Mouse (Mus musculus) heart, embryonic 13.5 days (tissue): ENCODE results near the gene Orai1. TPM values are rescaled to one million over a fixed set of nuclear protein-coding genes. Genes with fewer than 3 reads are reported as not detected.
A peak's percentile ranks its signal among the peaks of the same experiment; 100 is the strongest.

Experiments used
- ATAC-seq: fragments of 200-750 bp; cut with Nextera tagmentation; 2 replicates; pipeline ENCODE4 v1.8.0; 2017; ENCODE audit warnings: moderate TSS enrichment; ENCODE audit not compliant: insufficient number of reproducible peaks, low FRiP score, low TSS enrichment; ENCODE audit errors: extremely low read depth
- H3K27ac ChIP-seq: fragments of 300-500 bp; sonication (generic); replicated peaks from 2 replicates; pipeline ENCODE4 v1.5.1; 2015; ENCODE audit warnings: moderate library complexity, mild to moderate bottlenecking, inconsistent platforms
- H3K27me3 ChIP-seq: fragments of 300-500 bp; sonication (generic); replicated peaks from 2 replicates; pipeline ENCODE4 v1.6.1; 2015; ENCODE audit warnings: mild to moderate bottlenecking, inconsistent platforms
- H3K36me3 ChIP-seq: fragments of 300-500 bp; sonication (generic); 2 replicates; pipeline ENCODE4 v1.6.1; 2015; ENCODE audit warnings: mild to moderate bottlenecking, inconsistent platforms
- H3K4me1 ChIP-seq: fragments of 300-500 bp; sonication (generic); 2 replicates; pipeline ENCODE4 v1.6.1; 2015; ENCODE audit warnings: inconsistent platforms
- H3K4me2 ChIP-seq: fragments of 300-500 bp; sonication (generic); 2 replicates; pipeline ENCODE4 v1.6.1; 2015; ENCODE audit warnings: inconsistent platforms, mild to moderate bottlenecking, moderate library complexity
- H3K4me3 ChIP-seq: fragments of 300-500 bp; sonication (generic); 2 replicates; pipeline ENCODE4 v1.5.1; 2015; ENCODE audit warnings: moderate library complexity, mild to moderate bottlenecking, inconsistent platforms
- H3K9ac ChIP-seq: fragments of 300-500 bp; sonication (generic); 2 replicates; pipeline ENCODE4 v1.6.1; 2015; ENCODE audit warnings: inconsistent platforms, mild to moderate bottlenecking, moderate library complexity
- H3K9me3 ChIP-seq: fragments of 300-500 bp; sonication (generic); 2 replicates; pipeline ENCODE4 v1.6.1; 2016; ENCODE audit warnings: inconsistent platforms
- whole genome bisulfite sequencing: fragments of 180-500 bp; shearing (Covaris S2); methylation state at CpG from one replicate; pipeline ENCODE4 v1.1.7; 2015; ENCODE audit warnings: mixed read lengths; 5-methylcytosine and 5-hydroxymethylcytosine counted together
- polyA plus RNA-seq: library from polyadenylated mRNA; unstranded; fragments of >200 nt; fragmentation: Nextera tagmentation; extraction: Ambion mirVana; gene quantifications from 2 replicates; pipeline ENCODE4 v1.2.1, GENCODE M21; 2015

Gene Orai1
- polyA plus RNA-seq, 1 experiment from 2014 or later: 19.1 TPM

DNA sequence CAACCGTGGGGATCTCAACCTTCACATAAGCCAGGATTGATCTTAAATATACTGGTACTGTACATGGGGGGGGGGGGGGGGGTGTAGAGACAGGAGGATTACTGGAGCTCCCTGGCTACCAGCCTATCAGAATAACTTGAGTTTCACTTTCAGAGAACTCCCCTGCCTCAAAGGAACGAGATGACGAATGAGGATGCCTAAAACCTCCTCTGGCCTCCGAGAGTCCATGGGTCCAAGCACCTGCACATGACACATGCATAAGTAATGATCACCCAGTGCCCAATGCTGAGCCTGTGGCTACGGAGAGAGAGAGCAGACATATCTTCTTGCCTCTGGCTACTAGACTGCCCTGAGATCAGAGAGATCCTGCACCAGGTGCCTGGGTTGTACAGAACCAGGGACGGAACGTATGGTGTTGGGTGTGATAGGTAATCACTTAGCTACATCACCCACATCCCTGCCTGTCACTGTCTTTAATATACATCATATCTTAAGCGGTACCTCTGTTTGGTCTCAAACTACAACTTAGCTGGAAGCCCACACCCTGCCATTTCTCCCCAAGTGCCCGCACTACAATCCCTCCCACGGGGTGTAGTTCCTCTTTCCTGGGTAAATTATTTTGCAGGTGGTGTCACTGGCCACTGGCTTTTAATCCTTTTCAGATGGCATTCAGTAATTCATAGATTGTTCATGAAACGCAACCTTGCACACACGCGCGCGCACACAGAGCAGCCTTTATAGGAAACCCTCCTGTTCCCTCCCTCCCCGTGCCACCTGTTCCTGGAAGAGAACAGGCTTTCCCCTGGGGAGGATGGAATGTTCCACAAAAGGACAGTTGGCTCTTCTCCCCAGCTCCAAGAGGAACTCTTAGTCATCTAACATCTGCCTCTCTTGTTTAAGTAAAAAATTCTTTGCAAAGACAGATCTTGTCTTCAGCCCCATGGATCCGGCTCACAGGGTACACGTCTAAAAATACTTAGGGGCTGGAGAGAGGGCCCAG is 17.4 kb upstream of the Orai1 start:
- no peaks in the 10 kb centered on the region for H3K9me3 ChIP-seq
- no peak for ATAC-seq
- peaks cover 33% of the 10 kb centered on the region for H3K4me1 ChIP-seq
- no peak overlapping the region for H3K4me3 ChIP-seq
- no peaks in the 10 kb centered on the region for H3K27me3 ChIP-seq
- no peak overlapping the region for H3K27ac ChIP-seq
- H3K4me2 ChIP-seq: no peak overlapping the region
- peaks cover 10% of the 10 kb centered on the region for H3K36me3 ChIP-seq
- 83% methylated on average over 18 of the region's 18 CpGs for WGBS
- H3K9ac ChIP-seq: no peak overlapping the region

DNA sequence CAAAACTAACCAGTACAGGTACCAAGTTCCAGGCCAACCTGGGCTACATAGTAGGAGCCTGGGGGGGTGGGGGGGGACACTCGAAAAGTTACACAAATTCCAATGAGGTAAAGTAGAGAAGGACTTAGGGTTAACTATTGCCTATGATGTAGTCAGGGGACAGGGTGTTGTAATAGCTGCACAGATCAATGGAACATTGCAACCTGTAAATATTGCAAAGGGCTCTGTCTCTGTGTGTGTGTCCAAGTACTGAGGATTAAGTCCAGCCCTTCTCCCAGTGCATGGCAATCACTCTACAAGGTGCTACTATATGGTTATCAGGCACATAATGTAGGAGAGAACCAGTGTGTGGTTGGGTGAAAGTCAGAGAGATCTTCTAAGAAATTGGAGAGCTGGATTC is 14.0 kb upstream of the Orai1 start:
- H3K27me3 ChIP-seq: 0 out of 2 replicates have a peak, but pooled peaks cover 3% of the 10 kb centered on the region
- no peak for ATAC-seq
- no peak overlapping the region for H3K4me3 ChIP-seq
- no peaks in the 10 kb centered on the region for H3K9me3 ChIP-seq
- H3K4me1 ChIP-seq: peaks cover 18% of the 10 kb centered on the region
- peaks cover 7% of the 10 kb centered on the region for H3K36me3 ChIP-seq
- 74% methylated on average over 1 of the region's 1 CpGs for WGBS
- H3K9ac ChIP-seq: no peak overlapping the region
- H3K27ac ChIP-seq: no peak overlapping the region
- no peak overlapping the region for H3K4me2 ChIP-seq

DNA sequence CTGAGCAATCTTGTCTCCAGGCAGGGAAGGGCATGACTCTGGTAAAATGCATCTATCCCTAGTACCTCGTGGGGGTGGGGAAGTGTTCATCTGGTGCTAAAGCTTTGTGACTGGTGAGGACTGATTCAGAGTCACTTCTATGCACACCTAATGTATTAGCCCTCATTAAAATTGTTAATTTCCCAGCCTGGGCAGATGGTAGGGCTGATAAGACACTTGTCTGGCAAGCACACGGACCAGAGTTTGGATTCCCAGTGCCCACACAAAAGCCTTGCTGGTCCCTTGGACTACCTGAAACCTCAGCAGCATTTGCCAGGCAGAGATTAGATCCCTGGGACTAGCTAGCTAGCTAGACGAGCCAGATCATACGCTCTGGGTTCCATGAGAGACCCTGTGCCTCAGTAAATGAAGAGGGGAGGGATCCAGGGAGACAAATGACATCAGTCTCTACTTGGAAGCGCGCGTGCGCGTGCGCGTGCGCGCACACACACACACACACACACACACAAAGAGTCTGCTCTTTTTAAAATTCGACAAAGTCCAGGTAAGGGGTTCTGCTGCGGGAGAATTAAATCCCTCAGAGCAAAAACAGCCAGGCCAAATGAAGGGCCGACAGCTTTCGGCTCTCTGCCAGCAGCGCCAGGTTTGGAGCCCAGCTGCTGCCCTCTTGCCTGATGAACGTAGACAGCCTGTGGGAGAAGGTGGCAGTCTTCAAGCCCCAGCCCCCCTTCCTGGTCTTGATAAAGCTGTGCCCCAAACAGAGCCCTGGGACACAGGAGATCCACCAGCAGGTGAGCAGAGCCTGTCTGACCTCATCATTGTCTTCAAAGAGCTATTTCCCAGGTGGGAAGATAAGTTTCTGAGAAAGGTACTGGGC is 8.9 kb upstream of the Orai1 start:
- Histone ChIP-seq H3K4me3 (no peak overlapping the region), H3K9me3 (no peaks in the 10 kb centered on the region), H3K36me3 (no peaks in the 10 kb centered on the region), H3K4me1 (peaks cover 21% of the 10 kb centered on the region), H3K9ac (peak overlapping the region; percentile 30; the same call in 1 of the 2 replicates), H3K27ac (no peak overlapping the region), H3K27me3 (0 out of 2 replicates have a peak, but pooled peaks cover 3% of the 10 kb centered on the region), H3K4me2 (peak overlapping the region; percentile 5; the same call in 1 of the 2 replicates)
- whole genome bisulfite sequencing: 56% methylated on average over 19 of the region's 19 CpGs
- no peak for ATAC-seq

DNA sequence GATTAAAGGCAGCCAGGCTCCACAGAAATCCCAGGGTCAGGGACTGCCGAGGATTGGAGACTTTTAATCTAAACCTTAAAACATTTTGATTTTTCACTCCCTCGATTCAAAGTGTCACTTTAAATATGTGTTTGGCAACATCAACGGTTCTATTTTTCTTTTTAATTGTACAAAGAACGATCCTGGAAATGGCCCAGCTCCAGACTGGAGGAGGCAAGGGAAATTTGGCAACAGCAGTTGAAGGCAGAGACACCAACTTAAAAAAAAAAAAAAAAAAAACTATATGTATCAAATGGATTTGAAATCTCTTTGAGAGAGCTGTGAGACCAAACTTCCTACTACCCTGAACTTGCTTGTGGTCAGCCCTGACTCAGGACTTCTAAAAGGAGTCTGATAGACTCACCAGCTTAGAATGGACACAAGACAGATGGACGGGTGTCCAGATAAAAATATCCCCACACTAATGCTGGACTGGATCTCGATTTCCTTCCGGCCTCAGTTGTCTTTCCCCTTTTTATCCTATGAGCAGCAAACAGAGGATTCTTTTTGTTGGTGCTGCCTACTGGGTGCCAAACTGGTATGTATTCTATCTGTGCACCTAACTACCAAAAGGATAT is 5.9 kb upstream of the Orai1 start:
- no peak for ATAC-seq
- H3K36me3 ChIP-seq: no peaks in the 10 kb centered on the region
- no peak overlapping the region for H3K4me3 ChIP-seq
- 0 out of 2 replicates have a peak, but pooled peaks cover 3% of the 10 kb centered on the region for H3K27me3 ChIP-seq
- H3K27ac ChIP-seq: no peak overlapping the region
- no peaks in the 10 kb centered on the region for H3K9me3 ChIP-seq
- H3K4me1 ChIP-seq: peaks cover 24% of the 10 kb centered on the region
- 59% methylated on average over 7 of the region's 7 CpGs for WGBS
- H3K9ac ChIP-seq: no peak overlapping the region
- H3K4me2 ChIP-seq: no peak overlapping the region

DNA sequence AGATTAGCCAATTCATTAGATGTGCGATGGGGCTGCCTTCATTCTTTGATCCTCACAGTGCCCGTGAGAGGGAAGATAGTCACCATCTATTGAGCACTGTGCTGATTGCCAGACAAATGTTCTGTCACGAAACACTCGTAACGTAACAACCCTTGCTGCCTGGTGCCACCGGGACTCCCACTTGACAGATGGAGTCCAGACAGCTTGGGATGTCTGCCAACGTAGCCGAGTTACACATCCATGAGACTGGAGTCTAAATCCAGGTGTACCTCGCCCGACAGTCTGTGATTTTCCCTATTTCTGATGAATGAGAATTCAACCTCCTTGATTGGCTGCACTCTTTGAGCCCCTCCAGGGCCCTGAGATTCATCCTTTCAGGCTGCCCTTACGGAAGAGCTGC is 5.0 kb upstream of the Orai1 start:
- no peak for ATAC-seq
- Histone ChIP-seq H3K9me3 (no peaks in the 10 kb centered on the region), H3K4me1 (peaks cover 30% of the 10 kb centered on the region), H3K4me2 (peak overlapping the region; percentile 19; the same call in 1 of the 2 replicates), H3K36me3 (no peaks in the 10 kb centered on the region), H3K27me3 (0 out of 2 replicates have a peak, but pooled peaks cover 3% of the 10 kb centered on the region), H3K27ac (no peak overlapping the region), H3K4me3 (no peak overlapping the region), H3K9ac (peak overlapping the region; percentile 21; the same call in 1 of the 2 replicates)
- 35% methylated on average over 11 of the region's 11 CpGs for WGBS

DNA sequence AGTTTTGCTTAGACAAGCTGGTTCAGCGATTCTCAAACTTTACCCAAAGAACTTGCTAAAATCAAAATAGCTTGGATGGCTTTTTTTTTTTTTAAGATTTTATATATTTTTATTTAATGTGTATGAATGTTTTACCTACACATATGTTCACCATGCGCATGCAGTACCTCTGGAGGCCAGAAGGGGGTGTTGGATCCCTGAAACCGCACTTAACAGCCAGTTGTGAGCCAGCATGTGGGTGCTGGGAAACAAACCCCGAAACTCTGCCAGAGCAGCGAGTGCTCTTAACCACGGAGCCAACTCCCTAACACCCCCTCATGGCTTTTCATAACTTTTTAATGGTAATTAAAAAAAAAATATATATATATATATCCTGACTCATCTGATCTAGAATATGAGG is 4.1 kb upstream of the Orai1 start:
- no peaks in the 10 kb centered on the region for H3K27me3 ChIP-seq
- no peak overlapping the region for H3K4me3 ChIP-seq
- no peaks in the 10 kb centered on the region for H3K9me3 ChIP-seq
- H3K4me2 ChIP-seq: no peak overlapping the region
- peaks cover 31% of the 10 kb centered on the region for H3K4me1 ChIP-seq
- no peak overlapping the region for H3K9ac ChIP-seq
- no peak overlapping the region for H3K27ac ChIP-seq
- WGBS: 89% methylated on average over 6 of the region's 6 CpGs
- ATAC-seq: no peak
- H3K36me3 ChIP-seq: no peaks in the 10 kb centered on the region

DNA sequence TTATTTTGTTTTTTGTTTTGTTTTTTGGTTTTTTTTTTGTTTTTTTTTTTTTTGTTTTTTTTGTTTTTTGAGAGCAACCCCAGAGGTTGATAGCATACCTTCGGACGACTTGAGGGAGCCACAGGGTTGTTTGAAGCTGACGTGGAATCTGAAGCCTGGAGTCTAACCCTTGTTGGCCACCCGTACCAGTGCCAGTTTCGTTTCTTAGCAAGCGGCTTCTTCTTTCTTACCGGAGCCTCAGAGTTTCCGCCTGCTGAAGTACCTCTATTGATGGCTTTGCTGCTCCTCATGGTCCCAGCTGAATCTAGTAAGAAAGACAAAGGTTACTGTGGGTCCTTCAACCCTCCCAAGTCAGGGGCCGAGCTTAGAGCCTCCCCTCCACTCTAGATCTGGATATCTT is 3.2 kb upstream of the Orai1 start:
- WGBS: 87% methylated on average over 9 of the region's 9 CpGs
- H3K4me2 ChIP-seq: no peak overlapping the region
- no peak overlapping the region for H3K4me3 ChIP-seq
- H3K27me3 ChIP-seq: no peaks in the 10 kb centered on the region
- ATAC-seq: no peak
- H3K27ac ChIP-seq: no peak overlapping the region
- peaks cover 37% of the 10 kb centered on the region for H3K4me1 ChIP-seq
- H3K9me3 ChIP-seq: no peaks in the 10 kb centered on the region
- no peak overlapping the region for H3K9ac ChIP-seq
- H3K36me3 ChIP-seq: no peaks in the 10 kb centered on the region

DNA sequence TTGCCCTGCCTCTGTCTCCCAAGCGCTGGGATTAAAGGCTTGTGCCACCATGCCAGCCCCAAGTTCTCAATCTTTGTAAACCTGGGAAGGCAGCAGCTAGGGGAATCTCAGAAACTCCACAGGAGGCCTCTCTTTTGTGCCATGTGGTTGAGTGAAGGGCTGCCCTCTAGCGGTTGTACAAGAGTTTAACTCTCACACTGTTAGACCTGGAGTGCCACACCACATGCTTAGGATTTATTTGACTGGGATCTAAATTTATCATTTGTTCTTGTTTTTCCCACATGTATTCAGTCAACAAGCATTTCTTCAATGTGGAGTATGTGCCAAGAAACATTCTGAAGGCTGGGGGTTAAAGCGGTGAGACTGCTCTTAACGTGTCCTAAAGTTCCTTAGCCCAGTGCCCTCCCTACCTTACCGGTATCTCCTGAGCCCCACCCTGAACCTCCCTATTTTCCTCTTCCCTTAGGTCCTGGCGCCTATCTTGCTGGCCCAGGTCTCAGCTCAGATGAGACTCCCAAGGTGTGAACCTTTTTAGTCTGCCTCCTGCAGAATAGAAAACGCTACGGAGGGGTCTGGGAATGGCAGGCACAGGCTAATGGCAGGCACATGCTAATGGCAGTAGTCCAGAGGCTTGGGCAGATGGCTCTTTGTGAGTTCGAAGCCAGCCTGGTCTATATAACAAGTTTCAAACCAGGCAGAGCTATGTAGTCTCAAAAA is 1.1 kb upstream of the Orai1 start:
- Histone ChIP-seq H3K4me1 (peaks cover 58% of the 10 kb centered on the region), H3K9ac (no peak overlapping the region), H3K9me3 (no peaks in the 10 kb centered on the region), H3K27ac (no peak overlapping the region), H3K27me3 (no peaks in the 10 kb centered on the region), H3K4me3 (no peak overlapping the region), H3K36me3 (0 out of 2 replicates have a peak, but pooled peaks cover 15% of the 10 kb centered on the region), H3K4me2 (no peak overlapping the region)
- ATAC-seq: no peak
- 52% methylated on average over 9 of the region's 9 CpGs for WGBS

DNA sequence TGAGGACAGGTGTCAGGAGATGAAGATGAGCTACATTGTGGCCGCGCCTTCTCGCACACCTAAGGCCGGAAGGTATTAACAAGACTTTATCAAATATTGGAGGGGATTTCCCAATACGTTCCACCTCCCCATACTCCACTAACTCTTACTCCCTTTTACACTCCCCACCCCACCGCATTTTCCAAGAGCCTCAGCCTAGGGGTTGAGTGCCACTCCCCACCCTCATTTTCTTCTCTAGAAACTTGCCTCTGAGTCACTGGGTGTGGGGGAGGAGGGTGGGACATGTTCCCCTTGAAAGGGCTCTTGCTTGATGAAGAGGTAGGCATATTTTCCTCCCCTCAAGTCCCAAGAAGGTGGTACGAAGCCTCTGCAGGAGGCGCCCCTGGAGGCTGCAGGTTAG is 1.0 kb downstream of the Orai1 start:
- H3K4me3 ChIP-seq: peak overlapping the region; percentile 75
- ATAC-seq: no peak
- peak overlapping the region; percentile 95 for H3K27ac ChIP-seq
- H3K4me1 ChIP-seq: peaks cover 60% of the 10 kb centered on the region
- H3K4me2 ChIP-seq: peak overlapping the region; percentile 76
- H3K36me3 ChIP-seq: 0 out of 2 replicates have a peak, but pooled peaks cover 15% of the 10 kb centered on the region
- H3K9me3 ChIP-seq: no peaks in the 10 kb centered on the region
- H3K27me3 ChIP-seq: no peaks in the 10 kb centered on the region
- peak overlapping the region; percentile 88 for H3K9ac ChIP-seq
- 17% methylated on average over 8 of the region's 8 CpGs for WGBS

DNA sequence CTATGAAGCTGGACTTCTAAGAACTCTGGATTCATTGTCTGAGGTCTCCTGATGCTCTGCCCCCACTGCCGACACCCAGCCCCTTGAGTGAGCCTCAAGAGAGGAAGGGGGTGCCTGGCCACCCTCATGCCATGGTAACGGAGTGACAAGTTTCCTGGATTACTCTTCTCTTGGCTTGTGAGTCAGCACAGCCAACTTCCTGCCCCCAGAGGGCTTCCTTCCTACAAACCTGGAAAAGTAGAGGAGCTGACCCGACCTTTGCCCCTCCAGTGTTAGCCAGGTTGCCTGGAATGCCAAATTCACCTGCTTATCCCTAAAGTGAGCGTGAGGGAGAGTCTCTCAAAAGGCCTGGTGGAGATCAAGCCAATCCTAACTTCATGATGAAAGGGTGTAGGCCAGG is 2.6 kb downstream of the Orai1 start:
- ATAC-seq: no peak
- WGBS: 71% methylated on average over 4 of the region's 4 CpGs
- H3K4me3 ChIP-seq: no peak overlapping the region
- H3K4me1 ChIP-seq: peaks cover 60% of the 10 kb centered on the region
- peak overlapping the region; percentile 76 for H3K4me2 ChIP-seq
- no peak overlapping the region for H3K27ac ChIP-seq
- H3K36me3 ChIP-seq: 0 out of 2 replicates have a peak, but pooled peaks cover 15% of the 10 kb centered on the region
- no peaks in the 10 kb centered on the region for H3K9me3 ChIP-seq
- no peaks in the 10 kb centered on the region for H3K27me3 ChIP-seq
- H3K9ac ChIP-seq: no peak overlapping the region
